Mouse (Mus musculus) heart, embryonic 13.5 days (tissue): ENCODE results near the gene Inpp4b. TPM values are rescaled to one million over a fixed set of nuclear protein-coding genes. Genes with fewer than 3 reads are reported as not detected.
A peak's percentile ranks its signal among the peaks of the same experiment; 100 is the strongest.

Experiments used
- ATAC-seq: fragments of 200-750 bp; cut with Nextera tagmentation; 2 replicates; pipeline ENCODE4 v1.8.0; 2017; ENCODE audit warnings: moderate TSS enrichment; ENCODE audit not compliant: insufficient number of reproducible peaks, low FRiP score, low TSS enrichment; ENCODE audit errors: extremely low read depth
- H3K27ac ChIP-seq: fragments of 300-500 bp; sonication (generic); replicated peaks from 2 replicates; pipeline ENCODE4 v1.5.1; 2015; ENCODE audit warnings: moderate library complexity, mild to moderate bottlenecking, inconsistent platforms
- H3K27me3 ChIP-seq: fragments of 300-500 bp; sonication (generic); replicated peaks from 2 replicates; pipeline ENCODE4 v1.6.1; 2015; ENCODE audit warnings: mild to moderate bottlenecking, inconsistent platforms
- H3K36me3 ChIP-seq: fragments of 300-500 bp; sonication (generic); 2 replicates; pipeline ENCODE4 v1.6.1; 2015; ENCODE audit warnings: mild to moderate bottlenecking, inconsistent platforms
- H3K4me1 ChIP-seq: fragments of 300-500 bp; sonication (generic); 2 replicates; pipeline ENCODE4 v1.6.1; 2015; ENCODE audit warnings: inconsistent platforms
- H3K4me2 ChIP-seq: fragments of 300-500 bp; sonication (generic); 2 replicates; pipeline ENCODE4 v1.6.1; 2015; ENCODE audit warnings: inconsistent platforms, mild to moderate bottlenecking, moderate library complexity
- H3K4me3 ChIP-seq: fragments of 300-500 bp; sonication (generic); 2 replicates; pipeline ENCODE4 v1.5.1; 2015; ENCODE audit warnings: moderate library complexity, mild to moderate bottlenecking, inconsistent platforms
- H3K9ac ChIP-seq: fragments of 300-500 bp; sonication (generic); 2 replicates; pipeline ENCODE4 v1.6.1; 2015; ENCODE audit warnings: inconsistent platforms, mild to moderate bottlenecking, moderate library complexity
- H3K9me3 ChIP-seq: fragments of 300-500 bp; sonication (generic); 2 replicates; pipeline ENCODE4 v1.6.1; 2016; ENCODE audit warnings: inconsistent platforms
- WGBS: fragments of 180-500 bp; shearing (Covaris S2); methylation state at CpG from one replicate; pipeline ENCODE4 v1.1.7; 2015; ENCODE audit warnings: mixed read lengths; 5-methylcytosine and 5-hydroxymethylcytosine counted together
- polyA plus RNA-seq: library from polyadenylated mRNA; unstranded; fragments of >200 nt; fragmentation: Nextera tagmentation; extraction: Ambion mirVana; gene quantifications from 2 replicates; pipeline ENCODE4 v1.2.1, GENCODE M21; 2015

The Inpp4b gene
- polyA plus RNA-seq, 1 experiment from 2014 or later, result 9.4 TPM

DNA sequence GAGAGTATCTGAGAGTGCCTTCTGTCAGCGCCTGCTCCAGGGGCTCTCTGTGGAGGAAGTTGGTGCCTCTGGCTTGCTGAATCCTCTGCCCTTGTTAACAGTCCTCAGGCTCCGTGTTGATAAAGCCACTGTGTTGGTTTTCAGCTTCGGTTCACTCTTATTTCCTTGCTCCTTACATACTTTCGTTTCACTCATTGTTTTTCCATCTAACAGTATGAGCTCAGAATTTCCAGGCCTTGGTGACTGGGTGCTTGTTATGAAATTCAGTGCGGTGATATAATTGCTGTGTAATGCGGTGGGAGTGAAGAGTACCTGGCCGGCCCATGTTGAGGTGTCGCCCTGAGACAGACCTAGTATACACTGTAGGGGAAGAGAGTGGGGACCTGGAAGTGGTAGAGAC, 512.2 kb downstream of the Inpp4b start:
- no peaks in the 10 kb centered on the region for H3K36me3 ChIP-seq
- peak overlapping the region; percentile 54 for H3K4me2 ChIP-seq
- H3K9me3 ChIP-seq, result no peaks in the 10 kb centered on the region
- no peak for ATAC-seq
- peak overlapping the region; percentile 78 for H3K27ac ChIP-seq
- H3K27me3 ChIP-seq, result no peaks in the 10 kb centered on the region
- peak overlapping the region; percentile 27 for H3K4me3 ChIP-seq
- WGBS, result 28% methylated on average over 8 of the region's 8 CpGs
- peak overlapping the region; percentile 65 for H3K9ac ChIP-seq
- peaks cover 36% of the 10 kb centered on the region for H3K4me1 ChIP-seq

DNA sequence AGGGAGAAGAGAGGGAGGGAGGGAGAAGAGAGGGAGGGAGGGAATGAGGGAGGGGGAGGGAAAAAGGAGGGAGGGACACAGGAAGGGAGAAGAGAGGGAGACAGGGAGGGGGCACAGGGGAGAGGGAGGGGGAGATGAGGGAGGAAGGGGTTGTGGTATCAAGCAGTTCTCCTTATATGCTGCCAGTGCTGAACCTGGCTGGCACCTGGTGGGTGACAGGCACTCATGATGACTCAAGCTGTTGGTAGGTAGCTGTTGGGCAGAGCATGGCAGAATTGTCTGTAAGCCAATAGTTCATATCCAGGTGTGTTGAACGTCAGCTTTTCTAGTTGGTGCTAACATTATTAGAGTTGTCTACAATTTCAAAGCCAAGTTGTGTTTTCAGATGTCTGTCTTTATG, 512.7 kb downstream of the Inpp4b start:
- ATAC-seq, result no peak
- Histone ChIP-seq H3K9me3 (no peaks in the 10 kb centered on the region), H3K9ac (no peak overlapping the region), H3K4me2 (peak overlapping the region; percentile 54), H3K4me3 (no peak overlapping the region), H3K4me1 (peaks cover 36% of the 10 kb centered on the region), H3K27ac (peak overlapping the region; percentile 78), H3K27me3 (no peaks in the 10 kb centered on the region), H3K36me3 (no peaks in the 10 kb centered on the region)
- 71% methylated on average over 1 of the region's 1 CpGs for WGBS

DNA sequence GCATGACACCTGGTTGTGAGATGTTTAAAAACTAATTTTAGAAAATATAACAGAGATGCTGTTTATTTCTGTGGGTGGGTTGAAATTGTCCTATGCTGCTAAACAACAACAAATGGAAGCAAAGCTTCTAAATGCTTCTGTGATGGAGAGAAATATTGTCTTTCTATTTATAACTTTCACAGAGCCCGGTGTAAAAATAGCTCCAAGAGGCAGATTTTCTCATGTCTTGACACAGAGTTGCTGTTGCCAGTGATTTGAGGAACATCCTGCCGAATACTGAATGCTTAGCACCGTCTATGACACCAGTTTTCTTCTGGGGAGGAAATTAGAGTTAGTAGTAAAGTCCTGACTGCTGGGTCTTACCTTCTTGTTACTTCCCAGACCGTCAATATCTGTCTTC, 513.8 kb downstream of the Inpp4b start:
- H3K4me2 ChIP-seq, result peak overlapping the region; percentile 63
- ATAC-seq, result no peak
- H3K27me3 ChIP-seq, result no peaks in the 10 kb centered on the region
- H3K9me3 ChIP-seq, result no peaks in the 10 kb centered on the region
- no peaks in the 10 kb centered on the region for H3K36me3 ChIP-seq
- peaks cover 42% of the 10 kb centered on the region for H3K4me1 ChIP-seq
- peak overlapping the region; percentile 74 for H3K9ac ChIP-seq
- WGBS, result 29% methylated on average over 4 of the region's 4 CpGs
- H3K27ac ChIP-seq, result peak overlapping the region; percentile 78
- peak overlapping the region; percentile 42 for H3K4me3 ChIP-seq

DNA sequence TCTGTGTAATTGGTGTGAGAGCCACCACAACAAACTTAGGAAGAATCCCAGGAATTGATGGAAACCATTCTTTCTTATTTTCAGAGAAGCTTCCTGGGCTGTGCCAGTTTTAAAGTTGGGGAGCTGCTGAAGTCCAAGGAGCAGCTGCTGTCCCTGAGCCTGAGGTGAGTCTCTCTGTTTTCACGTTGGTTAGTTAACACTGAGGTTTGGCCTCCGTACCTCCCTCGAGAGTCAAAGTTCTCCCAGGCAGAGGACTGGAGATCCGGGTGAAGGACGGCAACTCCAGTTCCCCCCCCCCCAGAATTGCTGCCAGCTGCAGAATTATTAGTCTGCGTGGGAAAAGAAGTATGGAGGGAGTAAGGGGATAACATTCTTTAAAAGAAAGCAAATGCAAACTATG, 514.3 kb downstream of the Inpp4b start:
- whole genome bisulfite sequencing, result 42% methylated on average over 6 of the region's 6 CpGs
- H3K27ac ChIP-seq, result peak overlapping the region; percentile 78
- ATAC-seq, result no peak
- no peaks in the 10 kb centered on the region for H3K27me3 ChIP-seq
- H3K36me3 ChIP-seq, result no peaks in the 10 kb centered on the region
- peak overlapping the region; percentile 74 for H3K9ac ChIP-seq
- H3K4me2 ChIP-seq, result peak overlapping the region; percentile 63
- peaks cover 42% of the 10 kb centered on the region for H3K4me1 ChIP-seq
- no peaks in the 10 kb centered on the region for H3K9me3 ChIP-seq
- H3K4me3 ChIP-seq, result peak overlapping the region; percentile 42

DNA sequence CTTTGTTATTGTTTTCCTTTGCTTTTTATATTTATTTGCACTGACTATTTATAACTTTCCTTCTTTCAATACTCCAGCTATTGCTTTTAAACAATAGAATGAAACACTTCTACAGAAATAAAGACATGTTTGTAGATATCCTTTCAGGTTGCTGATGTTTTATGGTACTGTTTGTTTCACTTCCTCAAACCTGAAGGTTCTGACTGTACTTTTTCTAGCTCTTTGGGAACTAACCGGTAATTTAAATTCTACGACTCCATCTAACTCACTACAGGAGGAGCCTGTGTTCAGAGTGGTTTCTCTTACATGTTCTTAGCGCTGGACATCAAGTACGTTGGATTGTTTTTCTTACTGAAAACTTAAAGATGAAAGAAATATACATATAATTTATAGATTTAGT, 516.0 kb downstream of the Inpp4b start:
- Histone ChIP-seq H3K4me3 (no peak overlapping the region), H3K27me3 (no peaks in the 10 kb centered on the region), H3K4me1 (peaks cover 41% of the 10 kb centered on the region), H3K9ac (no peak overlapping the region), H3K9me3 (no peaks in the 10 kb centered on the region), H3K4me2 (no peak overlapping the region), H3K27ac (no peak overlapping the region), H3K36me3 (no peaks in the 10 kb centered on the region)
- ATAC-seq, result no peak
- 84% methylated on average over 4 of the region's 4 CpGs for WGBS

DNA sequence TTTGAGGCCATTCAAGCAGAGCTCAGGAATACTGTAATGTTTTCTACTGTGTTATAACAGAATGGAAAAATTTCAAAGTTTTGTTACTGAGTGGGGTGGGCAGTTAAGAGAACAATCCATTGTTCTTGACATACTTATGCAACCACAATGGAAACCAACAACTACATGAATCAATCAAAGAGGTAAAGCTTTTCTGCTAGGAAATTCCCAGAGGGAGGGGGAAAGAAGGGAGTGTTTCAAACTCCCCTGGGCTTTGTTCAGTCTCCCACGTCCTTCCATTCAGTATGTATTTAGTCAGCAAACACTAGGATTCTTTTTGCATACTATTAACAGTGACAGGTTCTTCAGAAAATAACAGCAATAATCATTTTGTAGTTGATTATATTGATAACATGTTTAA, 517.4 kb downstream of the Inpp4b start:
- Histone ChIP-seq H3K4me1 (peaks cover 29% of the 10 kb centered on the region), H3K27ac (no peak overlapping the region), H3K9me3 (no peaks in the 10 kb centered on the region), H3K9ac (no peak overlapping the region), H3K36me3 (no peaks in the 10 kb centered on the region), H3K27me3 (no peaks in the 10 kb centered on the region), H3K4me3 (no peak overlapping the region), H3K4me2 (no peak overlapping the region)
- 69% methylated on average over 1 of the region's 1 CpGs for WGBS
- no peak for ATAC-seq

DNA sequence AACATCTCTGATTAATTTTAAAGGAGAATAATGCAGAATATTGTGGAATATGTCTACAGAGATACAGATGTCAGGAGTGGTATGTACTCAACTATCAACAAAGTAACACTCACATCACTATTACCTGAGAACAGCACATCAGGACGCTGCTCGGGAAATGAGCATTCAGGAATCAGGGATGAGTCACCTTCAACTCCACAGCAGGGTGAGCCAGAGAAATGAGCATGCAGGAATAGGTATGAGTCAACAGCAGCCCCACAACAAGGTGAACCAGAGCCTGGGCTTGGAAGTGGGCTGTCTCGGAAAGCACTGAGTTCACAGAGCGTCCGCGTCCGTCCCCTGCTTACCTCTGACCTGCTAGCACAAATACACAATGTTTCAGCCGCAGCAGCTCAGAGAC, 519.0 kb downstream of the Inpp4b start:
- H3K4me1 ChIP-seq, result peaks cover 28% of the 10 kb centered on the region
- H3K9ac ChIP-seq, result no peak overlapping the region
- WGBS, result 83% methylated on average over 8 of the region's 8 CpGs
- no peak overlapping the region for H3K27ac ChIP-seq
- no peaks in the 10 kb centered on the region for H3K9me3 ChIP-seq
- ATAC-seq, result no peak
- no peaks in the 10 kb centered on the region for H3K36me3 ChIP-seq
- H3K27me3 ChIP-seq, result no peaks in the 10 kb centered on the region
- no peak overlapping the region for H3K4me2 ChIP-seq
- H3K4me3 ChIP-seq, result no peak overlapping the region

DNA sequence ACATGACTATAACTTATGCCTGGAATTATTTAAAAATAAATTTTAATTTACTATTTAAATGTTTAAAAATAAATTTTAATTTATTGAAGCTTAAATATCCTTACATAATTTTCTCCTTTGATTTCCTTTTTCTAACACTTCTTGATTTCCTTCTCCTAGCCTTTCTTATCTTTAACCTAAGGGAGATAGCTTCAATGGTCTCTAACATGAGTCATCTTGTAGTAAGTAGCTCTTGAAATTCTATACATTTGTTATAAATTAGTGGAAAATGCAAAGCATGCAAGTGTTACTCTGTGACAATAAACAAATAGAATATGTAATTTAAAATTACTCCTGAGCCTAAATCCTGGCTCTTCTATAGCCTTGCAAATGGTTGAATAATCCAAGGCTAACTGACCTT, 520.4 kb downstream of the Inpp4b start:
- Histone ChIP-seq H3K9me3 (no peaks in the 10 kb centered on the region), H3K4me1 (peaks cover 32% of the 10 kb centered on the region), H3K4me2 (no peak overlapping the region), H3K36me3 (no peaks in the 10 kb centered on the region), H3K27me3 (no peaks in the 10 kb centered on the region), H3K9ac (no peak overlapping the region), H3K4me3 (no peak overlapping the region), H3K27ac (no peak overlapping the region)
- no peak for ATAC-seq

DNA sequence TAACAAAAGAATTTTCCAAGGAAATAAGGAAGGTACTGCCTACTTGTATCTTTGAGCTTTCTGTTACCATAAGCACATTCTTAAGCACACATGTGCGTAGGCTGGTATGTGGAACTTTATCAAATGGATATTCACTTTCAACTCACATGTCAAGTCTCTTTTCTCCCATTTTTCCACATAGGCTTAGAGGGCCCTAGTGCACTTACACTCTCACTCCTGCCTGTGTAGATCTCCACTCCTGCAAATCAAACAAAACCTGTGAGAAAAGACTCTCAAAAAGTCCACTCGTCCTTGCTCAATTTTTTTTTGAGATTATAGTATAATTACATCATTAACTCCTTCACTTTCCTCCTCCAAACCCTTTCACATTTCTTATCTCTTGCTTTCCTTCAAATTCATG, 522.0 kb downstream of the Inpp4b start:
- H3K27me3 ChIP-seq, result no peaks in the 10 kb centered on the region
- no peak overlapping the region for H3K4me2 ChIP-seq
- no peak overlapping the region for H3K9ac ChIP-seq
- peaks cover 32% of the 10 kb centered on the region for H3K4me1 ChIP-seq
- no peak overlapping the region for H3K4me3 ChIP-seq
- H3K36me3 ChIP-seq, result no peaks in the 10 kb centered on the region
- 63% methylated on average over 2 of the region's 2 CpGs for WGBS
- no peak overlapping the region for H3K27ac ChIP-seq
- ATAC-seq, result no peak
- no peaks in the 10 kb centered on the region for H3K9me3 ChIP-seq

DNA sequence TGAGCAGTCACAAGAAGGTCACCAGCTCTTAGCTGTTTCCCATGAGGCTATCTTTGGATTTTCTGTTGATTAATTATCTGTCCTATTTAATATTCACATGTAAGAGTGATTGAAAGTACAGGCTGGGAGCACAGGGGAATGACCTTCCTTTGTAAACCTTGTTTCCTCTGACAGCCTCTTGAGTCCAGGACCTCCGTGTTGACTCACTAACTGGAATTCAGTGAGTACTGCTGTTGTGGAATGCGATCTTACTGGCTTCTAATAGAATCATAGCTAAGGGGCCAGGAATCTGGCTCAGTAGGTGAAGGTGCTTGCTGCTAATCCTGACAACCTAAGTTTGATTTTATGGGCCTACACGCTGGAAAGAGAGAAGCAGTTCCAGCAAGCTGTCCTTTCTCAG, 523.3 kb downstream of the Inpp4b start:
- Histone ChIP-seq H3K4me2 (no peak overlapping the region), H3K4me1 (peaks cover 28% of the 10 kb centered on the region), H3K27me3 (no peaks in the 10 kb centered on the region), H3K4me3 (no peak overlapping the region), H3K9me3 (no peaks in the 10 kb centered on the region), H3K36me3 (no peaks in the 10 kb centered on the region), H3K27ac (peak overlapping the region; percentile 84), H3K9ac (no peak overlapping the region)
- ATAC-seq, result no peak
- WGBS, result 27% methylated on average over 3 of the region's 3 CpGs

DNA sequence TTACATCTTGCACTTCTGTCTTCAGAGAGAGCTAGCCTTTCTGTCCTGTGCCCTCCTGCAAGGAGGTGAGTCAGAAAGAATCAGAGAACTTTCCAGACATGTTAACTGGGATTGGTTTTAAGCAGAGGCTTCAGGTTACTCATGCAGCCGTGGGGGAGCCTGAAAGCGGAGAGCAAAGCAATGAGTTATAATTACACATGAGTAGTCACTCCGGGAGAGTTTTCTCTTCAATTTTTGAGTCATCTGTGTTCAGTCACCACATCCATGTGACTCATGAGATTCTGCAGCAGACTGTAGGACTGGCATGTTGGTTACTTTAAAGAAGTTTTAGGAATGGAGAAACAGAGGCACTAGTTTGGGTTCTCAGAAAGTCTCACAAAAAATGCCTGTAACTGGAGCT, 524.7 kb downstream of the Inpp4b start:
- H3K27ac ChIP-seq, result 0 out of 2 replicates have a peak overlapping the region, but pooled peaks have one; percentile 10
- whole genome bisulfite sequencing, result 44% methylated on average over 3 of the region's 3 CpGs
- no peak for ATAC-seq

DNA sequence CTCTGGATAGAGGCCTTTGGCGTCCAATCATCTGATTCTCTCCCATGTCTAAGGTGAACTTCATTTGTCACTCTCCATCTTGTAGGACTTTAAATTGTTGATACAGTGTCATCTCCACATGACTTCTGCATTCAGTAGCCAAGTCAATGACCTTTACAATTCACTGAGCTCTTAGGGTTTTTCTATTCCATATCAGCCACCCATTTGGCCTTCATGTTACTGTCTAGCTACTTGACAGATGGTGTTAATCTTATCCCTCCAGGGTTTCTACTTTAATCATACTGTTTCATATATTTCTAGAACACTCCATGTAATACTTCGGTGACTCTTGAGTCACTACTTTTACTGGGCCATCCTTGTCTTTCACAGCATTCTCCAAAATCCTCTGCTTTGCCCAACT, 528.1 kb downstream of the Inpp4b start:
- 74% methylated on average over 2 of the region's 2 CpGs for WGBS
- H3K36me3 ChIP-seq, result no peaks in the 10 kb centered on the region

More for the DNA sequence above, 524.7 kb downstream of the Inpp4b start:
- H3K4me3 ChIP-seq, result no peak overlapping the region
- peaks cover 26% of the 10 kb centered on the region for H3K4me1 ChIP-seq
- H3K9me3 ChIP-seq, result no peaks in the 10 kb centered on the region
- H3K27me3 ChIP-seq, result no peaks in the 10 kb centered on the region
- no peak overlapping the region for H3K9ac ChIP-seq
- H3K36me3 ChIP-seq, result no peaks in the 10 kb centered on the region
- H3K4me2 ChIP-seq, result no peak overlapping the region

More for the DNA sequence above, 528.1 kb downstream of the Inpp4b start:
- Histone ChIP-seq H3K27ac (no peak overlapping the region), H3K9ac (no peak overlapping the region), H3K4me2 (no peak overlapping the region), H3K4me1 (peaks cover 16% of the 10 kb centered on the region), H3K27me3 (no peaks in the 10 kb centered on the region), H3K4me3 (no peak overlapping the region), H3K9me3 (no peaks in the 10 kb centered on the region)
- no peak for ATAC-seq
